In the genomic region with DNA sequence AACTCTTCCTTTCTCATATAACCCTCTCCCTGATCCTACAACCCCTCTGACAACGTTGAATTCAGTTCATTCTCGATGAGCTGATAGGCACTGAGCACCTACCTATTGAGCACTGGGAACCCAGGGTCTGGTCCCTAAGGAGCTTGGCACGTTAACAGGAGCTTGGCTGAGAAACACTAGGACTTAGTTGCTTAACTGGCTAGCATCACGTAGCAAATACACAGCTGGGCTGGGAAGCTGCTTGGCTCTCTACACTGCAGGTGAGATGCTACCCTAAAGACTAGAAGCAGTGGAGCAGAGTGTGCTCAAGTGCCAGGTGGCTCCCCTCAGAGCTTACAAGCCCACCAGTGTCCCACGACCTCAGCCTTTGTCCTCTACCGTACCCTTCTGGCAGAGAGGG, we compare ENCODE assay signal across 22 mouse cellular contexts. TPM values are rescaled to one million over a fixed set of nuclear protein-coding genes. Genes with fewer than 3 reads are reported as not detected.
DNase-seq lines count a peak whose midpoint lies in the region; ATAC-seq and TF ChIP-seq lines count a peak whose summit lies in the region.
"Had no signal": no experiment of that assay in that cellular context is flagged by ENCODE, and none has a peak within 500 bp of the region (broad histone marks: within the 10 kb centered on the region; RNA-seq: fewer than 3 reads in every experiment).

No protein-coding gene starts in this region.

- peak overlapping the region; percentile 3; the same call in 1 of the 2 replicates for H3K27ac ChIP-seq in intestine, embryonic 14.5 days (ENCODE audit: low read depth)
- no peak overlapping the region for H3K27ac ChIP-seq in intestine, postnatal 0 days (ENCODE audit: low read depth, low read length)
- H3K27ac ChIP-seq in kidney, postnatal 0 days = peak overlapping the region; percentile 52
- H3K27ac ChIP-seq in testis, adult 2 months (ENCODE audit: control insufficient read depth, insufficient read depth, low read depth, low read length) = peak overlapping the region; percentile 1; the same call in 1 of the 2 replicates
- H3K27ac ChIP-seq: forebrain, embryonic 12.5 days; liver, embryonic 13.5 days; midbrain, embryonic 12.5 days had no signal

- no peaks in the 10 kb centered on the region for H3K9me3 ChIP-seq in intestine, embryonic 14.5 days (ENCODE audit: control insufficient read depth, low read length)
- no peaks in the 10 kb centered on the region for H3K9me3 ChIP-seq in intestine, postnatal 0 days (ENCODE audit: control insufficient read depth)
- H3K9me3 ChIP-seq in kidney, postnatal 0 days (replicated peaks; ENCODE audit: low read length) = no peaks in the 10 kb centered on the region
- H3K9me3 ChIP-seq: forebrain, embryonic 12.5 days; G1E; heart, embryonic 12.5 days; liver, embryonic 13.5 days; midbrain, embryonic 12.5 days had no signal

- no peak for ATAC-seq in intestine, embryonic 14.5 days (replicated peaks; ENCODE audit: low FRiP score, low TSS enrichment, low read depth)
- ATAC-seq in intestine, postnatal 0 days = no peak
- no peak for ATAC-seq in kidney, postnatal 0 days (replicated peaks; ENCODE audit: low FRiP score, low read depth)

- TF ChIP-seq CTCF in intestine, postnatal 0 days (IDR thresholded peaks at IDR 0.05; ENCODE audit: low read depth) = no peak
- no peak for TF ChIP-seq CTCF in kidney, postnatal 0 days (IDR thresholded peaks at IDR 0.05; ENCODE audit: low read depth)
- TF ChIP-seq CTCF in testis, adult 2 months (IDR thresholded peaks at IDR 0.05; ENCODE audit: control insufficient read depth, insufficient read depth, insufficient replicate concordance, low read depth, low read length) = no peak

- no peak overlapping the region for H3K9ac ChIP-seq in intestine, embryonic 14.5 days (ENCODE audit: low read length)
- no peak overlapping the region for H3K9ac ChIP-seq in intestine, postnatal 0 days (ENCODE audit: low read depth, low read length)
- 0 out of 2 replicates have a peak overlapping the region, but pooled peaks have one; percentile 23 for H3K9ac ChIP-seq in kidney, postnatal 0 days (ENCODE audit: low read depth, low read length)
- H3K9ac ChIP-seq: forebrain, embryonic 12.5 days; heart, embryonic 12.5 days; liver, embryonic 13.5 days; lung, embryonic 14.5 days; midbrain, embryonic 12.5 days had no signal

- H3K36me3 ChIP-seq in intestine, embryonic 14.5 days (ENCODE audit: control insufficient read depth, insufficient read depth, low read length) = no peaks in the 10 kb centered on the region
- no peaks in the 10 kb centered on the region for H3K36me3 ChIP-seq in intestine, postnatal 0 days (ENCODE audit: control insufficient read depth, insufficient read depth)
- H3K36me3 ChIP-seq in kidney, postnatal 0 days (ENCODE audit: insufficient read depth, low read length) = no peaks in the 10 kb centered on the region
- H3K36me3 ChIP-seq in testis, adult 2 months (ENCODE audit: control insufficient read depth, insufficient read depth, low read length) = no peaks in the 10 kb centered on the region
- H3K36me3 ChIP-seq: midbrain, embryonic 12.5 days had no signal

- H3K4me2 ChIP-seq in intestine, embryonic 14.5 days (ENCODE audit: low read length) = no peak overlapping the region
- no peak overlapping the region for H3K4me2 ChIP-seq in intestine, postnatal 0 days (replicated peaks; ENCODE audit: low read depth)
- 0 out of 2 replicates have a peak overlapping the region, but pooled peaks have one; percentile 18 for H3K4me2 ChIP-seq in kidney, postnatal 0 days (ENCODE audit: low read length)
- H3K4me2 ChIP-seq: forebrain, embryonic 12.5 days; heart, embryonic 12.5 days; liver, embryonic 13.5 days; lung, embryonic 14.5 days; midbrain, embryonic 12.5 days had no signal

- no peak for TF ChIP-seq POLR2A in testis, adult 2 months (IDR thresholded peaks at IDR 0.05; ENCODE audit: control insufficient read depth, low read depth, low read length)

- DNase-seq in intestine, embryonic 14.5 days (ENCODE audit: low spot score) = no peak
- DNase-seq in kidney, postnatal 0 days (ENCODE audit: low spot score) = no peak
- no peak for DNase-seq in kidney, postnatal 10 days
- no peak for DNase-seq in testis, postnatal 14 days (ENCODE audit: low spot score)
- no peak for DNase-seq in cerebellum, postnatal 10 days
- DNase-seq: adrenal gland, postnatal 36 days; B cell, adult 2 months; cerebellum, adult 9-10 months; heart, postnatal 10 days; liver, embryonic 13.5 days; right cerebral cortex, postnatal 14 days; spleen, adult 18-20 months; thymus, postnatal 36 days had no signal

- H3K4me3 ChIP-seq in intestine, embryonic 14.5 days (ENCODE audit: low read depth, low read length) = no peak overlapping the region
- no peak overlapping the region for H3K4me3 ChIP-seq in intestine, postnatal 0 days (ENCODE audit: low read depth, low read length)
- no peak overlapping the region for H3K4me3 ChIP-seq in kidney, postnatal 0 days (replicated peaks; ENCODE audit: low read depth, low read length)
- H3K4me3 ChIP-seq in testis, adult 2 months (ENCODE audit: control insufficient read depth, low read depth, low read length) = no peak overlapping the region
- H3K4me3 ChIP-seq: forebrain, embryonic 12.5 days; heart, embryonic 12.5 days; liver, embryonic 13.5 days; midbrain, embryonic 12.5 days had no signal

- peaks cover 24% of the 10 kb centered on the region; the same call in 1 of the 2 replicates for H3K4me1 ChIP-seq in intestine, embryonic 14.5 days (replicated peaks; ENCODE audit: control insufficient read depth, insufficient read depth, low read length)
- H3K4me1 ChIP-seq in intestine, postnatal 0 days (replicated peaks; ENCODE audit: control insufficient read depth, insufficient read depth, low read length) = peaks cover 13% of the 10 kb centered on the region; the same call in 1 of the 2 replicates
- no peaks in the 10 kb centered on the region; the same call in 1 of the 2 replicates for H3K4me1 ChIP-seq in kidney, postnatal 0 days (replicated peaks; ENCODE audit: insufficient read depth, low read length)
- no peaks in the 10 kb centered on the region for H3K4me1 ChIP-seq in testis, adult 2 months (ENCODE audit: control insufficient read depth, insufficient read depth, low read length)
- H3K4me1 ChIP-seq: forebrain, embryonic 12.5 days; liver, embryonic 13.5 days; midbrain, embryonic 12.5 days had no signal

- 31% methylated on average over 6 of the region's 6 CpGs for WGBS in intestine, embryonic 14.5 days
- 40% methylated on average over 6 of the region's 6 CpGs for WGBS in intestine, postnatal 0 days
- 38% methylated on average over 6 of the region's 6 CpGs for WGBS in kidney, postnatal 0 days

- H3K27me3 ChIP-seq in intestine, embryonic 14.5 days (replicated peaks; ENCODE audit: control insufficient read depth, insufficient read depth, low read length) = no peaks in the 10 kb centered on the region
- no peaks in the 10 kb centered on the region for H3K27me3 ChIP-seq in intestine, postnatal 0 days (replicated peaks; ENCODE audit: control insufficient read depth, insufficient read depth, low read length)
- no peaks in the 10 kb centered on the region for H3K27me3 ChIP-seq in kidney, postnatal 0 days (ENCODE audit: insufficient read depth, low read length)
- no peaks in the 10 kb centered on the region for H3K27me3 ChIP-seq in testis, adult 2 months (ENCODE audit: control insufficient read depth, insufficient read depth, low read length)
- H3K27me3 ChIP-seq: CH12.LX; forebrain, embryonic 12.5 days; liver, embryonic 13.5 days; midbrain, embryonic 12.5 days; Patski had no signal

RNA-seq across cellular contexts. Expression of a gene that starts 16.9 kb away (rescaled TPM):
- 311 and 312 TPM in 2 replicates for polyA plus RNA-seq in intestine, embryonic 14.5 days (2014; fragmentation: Nextera tagmentation; extraction: Ambion mirVana)
- 133 and 139 TPM in 2 replicates for polyA plus RNA-seq in intestine, postnatal 0 days (2015; fragmentation: Nextera tagmentation; extraction: Ambion mirVana)
- 215 and 222 TPM in 2 replicates for polyA plus RNA-seq in kidney, postnatal 0 days (2015; fragmentation: Nextera tagmentation; extraction: Ambion mirVana)
- polyA plus RNA-seq in testis, adult 2 months (2012; rRNA removed) = 27.7 and 34.6 TPM in 2 replicates

RNA-seq across cellular contexts. Expression of a gene that starts 17.0 kb away (rescaled TPM):
- 16.4 and 18.9 TPM in 2 replicates for polyA plus RNA-seq in intestine, embryonic 14.5 days (2014; fragmentation: Nextera tagmentation; extraction: Ambion mirVana)
- 9.1 and 10.2 TPM in 2 replicates for polyA plus RNA-seq in intestine, postnatal 0 days (2015; fragmentation: Nextera tagmentation; extraction: Ambion mirVana)
- 29.2 and 29.4 TPM in 2 replicates for polyA plus RNA-seq in kidney, postnatal 0 days (2015; fragmentation: Nextera tagmentation; extraction: Ambion mirVana)
- polyA plus RNA-seq in testis, adult 2 months (2012; rRNA removed) = 3.2 and 3.4 TPM in 2 replicates

RNA-seq across cellular contexts. Expression of a gene that starts 59.2 kb away (rescaled TPM):
- polyA plus RNA-seq in intestine, embryonic 14.5 days (2014; fragmentation: Nextera tagmentation; extraction: Ambion mirVana) = 45.4 and 48.3 TPM in 2 replicates
- polyA plus RNA-seq in intestine, postnatal 0 days (2015; fragmentation: Nextera tagmentation; extraction: Ambion mirVana) = 22.0 and 22.4 TPM in 2 replicates
- polyA plus RNA-seq in kidney, postnatal 0 days (2015; fragmentation: Nextera tagmentation; extraction: Ambion mirVana) = 34.5 and 39.6 TPM in 2 replicates
- 5.8 and 6.1 TPM in 2 replicates for polyA plus RNA-seq in testis, adult 2 months (2012; rRNA removed)

RNA-seq across cellular contexts. Expression of a gene that starts 59.3 kb away (rescaled TPM):
- polyA plus RNA-seq in intestine, embryonic 14.5 days (2014; fragmentation: Nextera tagmentation; extraction: Ambion mirVana) = 37.7 and 38.5 TPM in 2 replicates
- polyA plus RNA-seq in intestine, postnatal 0 days (2015; fragmentation: Nextera tagmentation; extraction: Ambion mirVana) = 25.5 and 27.0 TPM in 2 replicates
- 28.0 and 29.2 TPM in 2 replicates for polyA plus RNA-seq in kidney, postnatal 0 days (2015; fragmentation: Nextera tagmentation; extraction: Ambion mirVana)
- 4.1 TPM in 2 replicates for polyA plus RNA-seq in testis, adult 2 months (2012; rRNA removed)
